Mouse (Mus musculus) MEL (cell line): ENCODE measurements around the gene Gamt. TPM values are rescaled to one million over a fixed set of nuclear protein-coding genes. Genes with fewer than 3 reads are reported as not detected.
"Not testable (repeated sequence)": the region's sequence is repeated elsewhere in the genome, so short reads cannot be mapped to it uniquely, and the experiment has no call there.

Source experiments
- DNase-seq: peaks from one replicate; pipeline ENCODE4 v3.0.0; 2011; ENCODE audit warnings: low read depth, low spot score
- H3K27ac ChIP-seq: 2 replicates; pipeline ENCODE4 v1.5.1; 2012; ENCODE audit warnings: low read depth, mild to moderate bottlenecking, control low read depth, low read length, moderate library complexity; ENCODE audit not compliant: control insufficient read depth
- H3K27me3 ChIP-seq, 2 experiments: fragments of 150-350 bp in 1 of 2; sonication (generic) in 1 of 2; 2 replicates each; pipeline ENCODE4 v1.6.1; 2012; ENCODE audit warnings: low read length in 2 of 2, mild to moderate bottlenecking in 2 of 2, improper control_type of control experiment in 1 of 2, moderate library complexity in 1 of 2; ENCODE audit not compliant: insufficient read depth in 2 of 2, control insufficient read depth in 1 of 2
- H3K36me3 ChIP-seq, 2 experiments: 2 replicates each; pipeline ENCODE4 v1.6.1; 2012 to 2014; ENCODE audit warnings: low read length in 2 of 2, improper control_type of control experiment in 1 of 2, inconsistent platforms in 1 of 2, mild to moderate bottlenecking in 1 of 2; ENCODE audit not compliant: insufficient read depth in 2 of 2, control insufficient read depth in 1 of 2
- H3K4me1 ChIP-seq, 2 experiments: fragments of 150-350 bp in 1 of 2; sonication (generic) in 1 of 2; 2 replicates each; pipeline ENCODE4 v1.6.1; 2012; ENCODE audit warnings: low read length in 2 of 2, improper control_type of control experiment in 1 of 2, mild to moderate bottlenecking in 1 of 2; ENCODE audit not compliant: insufficient read depth in 2 of 2, control insufficient read depth in 1 of 2
- H3K4me3 ChIP-seq, 2 experiments: fragments of 150-350 bp in 1 of 2; sonication (generic) in 1 of 2; 2 replicates each; pipeline ENCODE4 v1.5.1; 2012; ENCODE audit warnings: low read depth in 2 of 2, low read length in 2 of 2, mild to moderate bottlenecking in 2 of 2, moderate library complexity in 2 of 2, control low read depth in 1 of 2, improper control_type of control experiment in 1 of 2; ENCODE audit not compliant: control insufficient read depth in 1 of 2, insufficient read depth in 1 of 2
- H3K79me2 ChIP-seq: 2 replicates; pipeline ENCODE4 v1.6.1; 2012; ENCODE audit warnings: mild to moderate bottlenecking, low read length, moderate library complexity; ENCODE audit not compliant: control insufficient read depth, poor library complexity, insufficient read depth
- H3K9ac ChIP-seq: 2 replicates; pipeline ENCODE4 v1.6.1; 2012; ENCODE audit warnings: low read depth, mild to moderate bottlenecking, control low read depth, low read length, moderate library complexity; ENCODE audit not compliant: control insufficient read depth, poor library complexity, severe bottlenecking
- H3K9me3 ChIP-seq: fragments of 150-350 bp; sonication (generic); replicated peaks from 2 replicates; pipeline ENCODE4 v1.6.1; 2012; ENCODE audit warnings: mild to moderate bottlenecking, low read length, improper control_type of control experiment, moderate library complexity; ENCODE audit not compliant: insufficient read depth
- BHLHE40 ChIP-seq: IDR thresholded peaks from 2 replicates; pipeline ENCODE4 v1.6.1; 2012; ENCODE audit warnings: low read depth, mild to moderate bottlenecking, inconsistent platforms, low read length, improper control_type of control experiment, borderline replicate concordance
- ELF1 ChIP-seq: IDR thresholded peaks from 2 replicates; pipeline ENCODE4 v1.6.1; 2014; ENCODE audit warnings: low read depth, mild to moderate bottlenecking, inconsistent platforms, low read length, improper control_type of control experiment, moderate library complexity
- EP300 ChIP-seq, 2 experiments: IDR thresholded peaks; 2 replicates each; pipeline ENCODE4 v1.6.1; 2011; ENCODE audit warnings: improper control_type of control experiment in 2 of 2, low read length in 2 of 2, low read depth in 1 of 2, mild to moderate bottlenecking in 1 of 2
- GABPA ChIP-seq: IDR thresholded peaks from 2 replicates; pipeline ENCODE4 v1.6.1; 2012; ENCODE audit warnings: low read depth, mild to moderate bottlenecking, inconsistent platforms, low read length, improper control_type of control experiment, moderate library complexity
- HCFC1 ChIP-seq: IDR thresholded peaks from 2 replicates; pipeline ENCODE4 v1.6.1; 2012; ENCODE audit warnings: low read depth, mild to moderate bottlenecking, inconsistent platforms, low read length, improper control_type of control experiment, moderate library complexity
- JUND ChIP-seq: IDR thresholded peaks from 2 replicates; pipeline ENCODE4 v1.6.1; 2011; ENCODE audit warnings: low read depth, mild to moderate bottlenecking, improper control_type of control experiment, low read length
- KAT2A ChIP-seq: conservative IDR thresholded peaks from 2 replicates; pipeline ENCODE4 v1.6.1; 2012; ENCODE audit warnings: low read depth, low read length, improper control_type of control experiment, inconsistent platforms
- MAX ChIP-seq: IDR thresholded peaks from 2 replicates; pipeline ENCODE4 v1.6.1; 2011; ENCODE audit warnings: low read length, improper control_type of control experiment
- MAZ ChIP-seq: IDR thresholded peaks from 2 replicates; pipeline ENCODE4 v1.6.1; 2012; ENCODE audit warnings: low read depth, mild to moderate bottlenecking, inconsistent platforms, low read length, improper control_type of control experiment
- MEF2A ChIP-seq: IDR thresholded peaks from 2 replicates; pipeline ENCODE4 v1.6.1; 2014; ENCODE audit warnings: low read depth, mild to moderate bottlenecking, inconsistent platforms, low read length, improper control_type of control experiment; ENCODE audit not compliant: poor library complexity, insufficient replicate concordance, severe bottlenecking; ENCODE audit errors: extremely low read depth
- MXI1 ChIP-seq: IDR thresholded peaks from 2 replicates; pipeline ENCODE4 v1.6.1; 2011; ENCODE audit warnings: mild to moderate bottlenecking, low read depth, low read length, improper control_type of control experiment
- MYB ChIP-seq: IDR thresholded peaks from 2 replicates; pipeline ENCODE4 v1.6.1; 2011; ENCODE audit warnings: mild to moderate bottlenecking, low read depth, low read length, improper control_type of control experiment
- MYC ChIP-seq: IDR thresholded peaks from 2 replicates; pipeline ENCODE4 v1.6.1; 2011; ENCODE audit warnings: low read depth, mild to moderate bottlenecking, low read length, improper control_type of control experiment, moderate library complexity
- NELFE ChIP-seq: IDR thresholded peaks from 2 replicates; pipeline ENCODE4 v1.6.1; 2011; ENCODE audit warnings: low read depth, low read length, improper control_type of control experiment
- POLR2A ChIP-seq, 2 experiments: IDR thresholded peaks; 2 replicates each; pipeline ENCODE4 v1.6.1; 2011 to 2012; ENCODE audit warnings: low read length in 2 of 2, mild to moderate bottlenecking in 2 of 2, control low read depth in 1 of 2, improper control_type of control experiment in 1 of 2, low read depth in 1 of 2, moderate library complexity in 1 of 2; ENCODE audit not compliant: control insufficient read depth in 1 of 2, insufficient read depth in 1 of 2, poor library complexity in 1 of 2
- POLR2AphosphoS2 ChIP-seq: IDR thresholded peaks from 2 replicates; pipeline ENCODE4 v1.6.1; 2011; ENCODE audit warnings: low read length, improper control_type of control experiment
- POLR2AphosphoS5 ChIP-seq: IDR thresholded peaks from 2 replicates; pipeline ENCODE4 v1.6.1; 2012; ENCODE audit warnings: low read depth, borderline replicate concordance, mild to moderate bottlenecking, inconsistent platforms, low read length, moderate library complexity, mixed read lengths
- SIN3A ChIP-seq: IDR thresholded peaks from 2 replicates; pipeline ENCODE4 v1.6.1; 2012; ENCODE audit warnings: low read length, improper control_type of control experiment, inconsistent platforms
- SMC3 ChIP-seq: IDR thresholded peaks from 2 replicates; pipeline ENCODE4 v1.6.1; 2011; ENCODE audit warnings: low read depth, low read length, improper control_type of control experiment
- TAL1 ChIP-seq: IDR thresholded peaks from 2 replicates; pipeline ENCODE4 v1.6.1; 2012; ENCODE audit warnings: mild to moderate bottlenecking, inconsistent platforms, low read length, moderate library complexity, mixed read lengths
- TBP ChIP-seq: IDR thresholded peaks from 2 replicates; pipeline ENCODE4 v1.8.0; 2011; ENCODE audit warnings: low read depth, low read length, improper control_type of control experiment
- UBTF ChIP-seq: IDR thresholded peaks from 2 replicates; pipeline ENCODE4 v1.6.1; 2012; ENCODE audit warnings: low read depth, mild to moderate bottlenecking, inconsistent platforms, low read length, improper control_type of control experiment, moderate library complexity, borderline replicate concordance; ENCODE audit not compliant: insufficient read depth
- USF1 ChIP-seq: IDR thresholded peaks from 2 replicates; pipeline ENCODE4 v1.6.1; 2014; ENCODE audit warnings: low read depth, mild to moderate bottlenecking, inconsistent platforms, low read length, improper control_type of control experiment, moderate library complexity
- USF2 ChIP-seq, 2 experiments: IDR thresholded peaks; 2 replicates each; pipeline ENCODE4 v1.6.1; 2011 to 2012; ENCODE audit warnings: improper control_type of control experiment in 2 of 2, low read length in 2 of 2, borderline replicate concordance in 1 of 2, inconsistent platforms in 1 of 2, low read depth in 1 of 2, mild to moderate bottlenecking in 1 of 2; ENCODE audit not compliant: insufficient read depth in 1 of 2
- ZC3H11A ChIP-seq: IDR thresholded peaks from 2 replicates; pipeline ENCODE4 v1.6.1; 2012; ENCODE audit warnings: low read depth, mild to moderate bottlenecking, inconsistent platforms, low read length, improper control_type of control experiment
- ZKSCAN1 ChIP-seq: IDR thresholded peaks from 2 replicates; pipeline ENCODE4 v1.6.1; 2012; ENCODE audit warnings: low read depth, mild to moderate bottlenecking, inconsistent platforms, low read length, improper control_type of control experiment, moderate library complexity
- ZMIZ1 ChIP-seq: IDR thresholded peaks from 2 replicates; pipeline ENCODE4 v1.6.1; 2012; ENCODE audit warnings: low read depth, mild to moderate bottlenecking, inconsistent platforms, low read length, improper control_type of control experiment, moderate library complexity
- ZNF384 ChIP-seq: IDR thresholded peaks from 2 replicates; pipeline ENCODE4 v1.6.1; 2012; ENCODE audit warnings: low read depth, mild to moderate bottlenecking, inconsistent platforms, low read length, improper control_type of control experiment
- polyA plus RNA-seq, 2 experiments: library from polyadenylated mRNA; stranded (reverse) in 1 of 2; unstranded in 1 of 2; fragments of >175 nt in 1 of 2; fragments of >200 nt in 1 of 2; gene quantifications; 2 replicates each; pipeline versions ENCODE4 v1.2.1 to v1.2.4; 2012; ENCODE audit warnings: low replicate concordance in 2 of 2, low read depth in 1 of 2; ENCODE audit not compliant: insufficient read length in 2 of 2, insufficient read depth in 1 of 2, missing spikeins in 1 of 2
- total RNA-seq: library from RNA; depleted of rRNA; stranded (reverse); fragments of 300-350 nt; gene quantifications from 2 replicates; pipeline ENCODE4 v1.2.3, GENCODE M21; 2012

Gamt gene
- total and polyA plus RNA-seq, 3 experiments: 6.0 to 8.4 TPM; not detected in 1

DNA sequence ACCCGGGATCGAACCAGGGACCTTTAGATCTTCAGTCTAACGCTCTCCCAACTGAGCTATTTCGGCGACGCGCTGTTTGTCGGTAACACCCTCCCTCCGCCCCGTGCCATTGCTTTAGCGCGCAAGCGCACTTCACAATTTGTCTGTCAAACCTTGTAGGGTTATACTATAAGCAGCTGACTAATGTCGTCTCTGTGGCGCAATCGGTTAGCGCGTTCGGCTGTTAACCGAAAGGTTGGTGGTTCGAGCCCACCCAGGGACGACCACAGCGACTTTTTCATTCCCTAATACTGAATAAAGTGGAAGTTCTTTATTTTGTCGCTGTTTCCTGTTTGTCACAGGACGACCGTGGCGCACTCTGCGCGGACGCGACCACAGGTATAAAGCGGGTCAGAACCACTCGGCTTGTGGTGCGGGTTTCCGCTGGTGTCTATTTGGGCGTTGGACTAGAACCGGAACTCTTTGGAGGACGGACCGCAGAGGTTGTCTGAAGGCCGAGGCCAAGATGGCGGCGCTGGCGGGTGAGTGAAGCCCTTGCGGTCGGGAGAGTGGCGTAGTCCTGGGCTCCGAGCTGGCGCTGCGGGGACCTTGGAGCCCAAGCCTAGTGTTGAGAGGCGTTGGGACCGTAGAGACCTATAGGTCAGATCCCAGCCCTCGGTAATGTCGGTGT, 11.7 kb downstream of the Gamt start, which contains the start of gene Ndufs7 (continued):
- TF ChIP-seq BHLHE40 (no peak), EP300 (IDR thresholded peaks at IDR 0.05; ENCODE audit: low read depth in 1 of 2, low read length in 2 of 2) (0 out of 4 replicates have a peak, but pooled peaks of 1 of the 2 experiments have one; percentile 20)
- TF ChIP-seq, all 39 proteins: peak for 14

DNA sequence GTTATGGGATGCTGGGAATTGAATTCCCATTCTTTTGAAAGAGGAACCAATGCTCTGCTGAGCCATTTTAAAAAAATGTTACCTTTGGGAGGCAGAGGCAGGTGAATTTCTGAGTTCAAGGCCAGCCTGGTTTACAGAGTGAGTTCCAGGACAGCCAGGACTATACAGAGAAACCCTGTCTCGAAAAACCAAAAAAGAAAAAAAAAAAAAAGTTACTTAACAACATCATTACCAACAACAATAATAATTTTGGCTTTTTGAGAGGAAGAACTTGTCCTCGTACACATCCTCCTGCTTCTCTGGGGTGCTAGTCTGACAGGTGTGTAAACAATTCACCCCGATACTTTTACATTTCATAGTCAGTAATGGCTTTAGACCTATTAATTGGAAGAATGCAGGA, 12.4 kb downstream of the Gamt start:
- peak; percentile 74 for TF ChIP-seq ZNF384
- 0 out of 2 replicates have a peak, but pooled peaks have one; percentile 9 for TF ChIP-seq SIN3A
- TF ChIP-seq, all 39 proteins: peak for 2; not testable (repeated sequence) for 37
- not testable (repeated sequence) for H3K36me3 ChIP-seq, H3K9me3 ChIP-seq, H3K27ac ChIP-seq, DNase-seq, H3K4me1 ChIP-seq, H3K27me3 ChIP-seq
- H3K79me2 ChIP-seq: peaks cover 20% of the 10 kb centered on the region
- H3K4me3 ChIP-seq: peak overlapping the region; percentile 41 to 56
- peak overlapping the region; percentile 49 for H3K9ac ChIP-seq

DNA sequence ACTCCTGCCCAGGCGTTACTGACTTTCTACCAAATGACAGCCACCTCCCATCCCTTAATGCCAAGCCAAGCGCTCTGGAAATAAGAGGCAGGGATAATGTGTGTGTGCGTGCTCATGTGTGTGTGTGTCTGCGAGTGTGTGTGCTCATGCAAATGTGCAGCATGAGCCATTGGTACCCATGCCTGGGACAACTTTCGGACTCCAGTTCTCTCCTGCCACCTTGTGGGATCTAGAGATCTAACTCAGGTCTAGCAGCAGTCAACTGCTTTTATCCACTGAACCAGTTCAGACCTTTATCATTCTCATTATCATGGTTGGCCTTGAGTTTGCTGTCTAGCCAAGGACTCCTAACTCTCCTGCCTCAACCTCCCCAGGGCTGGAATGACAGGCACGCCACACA, 13.0 kb downstream of the Gamt start:
- peak overlapping the region; percentile 41 to 56 for H3K4me3 ChIP-seq
- H3K4me1 ChIP-seq: peaks cover 0 to 6% of the 10 kb centered on the region in 2 experiments; a peak in 2 of 4 replicates
- H3K79me2 ChIP-seq: peaks cover 20% of the 10 kb centered on the region
- peak; percentile 79 for DNase-seq
- peak overlapping the region; percentile 49 for H3K9ac ChIP-seq
- H3K9me3 ChIP-seq: no peaks in the 10 kb centered on the region
- H3K27ac ChIP-seq: no peak overlapping the region
- peaks cover 0 to 3% of the 10 kb centered on the region in 2 experiments; a peak in 2 of 4 replicates for H3K36me3 ChIP-seq
- H3K27me3 ChIP-seq: no peaks in the 10 kb centered on the region
- no peak for TF ChIP-seq MAX
- no peak for TF ChIP-seq ELF1
- TF ChIP-seq EP300 (IDR thresholded peaks at IDR 0.05; ENCODE audit: low read depth in 1 of 2, low read length in 2 of 2): no peak
- no peak for TF ChIP-seq USF1
- TF ChIP-seq BHLHE40: no peak
- no peak for TF ChIP-seq MYB
- no peak for TF ChIP-seq MAZ
- no peak; the same call in none of the 2 replicates for TF ChIP-seq ZC3H11A
- TF ChIP-seq MXI1: peak; percentile 61
- no peak for TF ChIP-seq ZKSCAN1
- no peak for TF ChIP-seq POLR2AphosphoS2
- no peak for TF ChIP-seq KAT2A
- TF ChIP-seq SMC3: peak; percentile 68
- TF ChIP-seq NELFE: no peak
- TF ChIP-seq ZMIZ1: no peak
- peak; percentile 45; the same call in 1 of the 2 replicates for TF ChIP-seq HCFC1
- TF ChIP-seq POLR2AphosphoS5: no peak
- TF ChIP-seq MEF2A: no peak
- no peak for TF ChIP-seq UBTF
- TF ChIP-seq JUND: no peak
- no peak for TF ChIP-seq MYC
- TF ChIP-seq TAL1: no peak
- no peak for TF ChIP-seq TBP
- no peak for TF ChIP-seq POLR2A (IDR thresholded peaks at IDR 0.05; ENCODE audit: control insufficient read depth in 1 of 2, insufficient read depth in 1 of 2, low read depth in 1 of 2, low read length in 2 of 2, poor library complexity in 1 of 2)
- TF ChIP-seq GABPA: no peak
- no peak for TF ChIP-seq USF2 (IDR thresholded peaks at IDR 0.05; ENCODE audit: borderline replicate concordance in 1 of 2, insufficient read depth in 1 of 2, low read depth in 1 of 2, low read length in 2 of 2)
